In the genomic region with DNA sequence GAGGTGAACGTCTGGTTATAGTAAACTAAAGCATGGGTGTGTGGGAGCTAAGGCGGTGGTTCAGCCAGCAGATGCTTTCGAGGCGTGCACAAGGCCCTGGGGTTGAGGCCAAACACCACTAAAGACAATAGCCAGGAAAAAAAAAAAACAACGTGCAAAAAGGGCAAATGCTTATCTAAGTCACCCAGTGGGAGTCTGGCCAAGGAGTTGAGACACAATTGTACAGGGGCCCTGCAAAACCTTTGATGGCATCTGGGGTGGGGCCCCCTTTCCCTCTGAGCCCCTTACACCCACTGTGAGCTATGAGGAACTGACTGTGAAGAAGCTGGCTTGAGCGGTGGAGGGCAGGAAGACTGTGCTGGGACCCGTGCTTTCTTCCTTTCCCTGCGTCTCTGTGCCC, we compare ENCODE assay signal across 10 mouse cellular contexts. TPM values are rescaled to one million over a fixed set of nuclear protein-coding genes. Genes with fewer than 3 reads are reported as not detected.
DNase-seq lines count a peak whose midpoint lies in the region; ATAC-seq and TF ChIP-seq lines count a peak whose summit lies in the region.
"Had no signal": no experiment of that assay in that cellular context is flagged by ENCODE, and none has a peak within 500 bp of the region (broad histone marks: within the 10 kb centered on the region; RNA-seq: fewer than 3 reads in every experiment).

No protein-coding gene starts in this region.

- no peak for TF ChIP-seq POLR2A in ES-Bruce4 (IDR thresholded peaks at IDR 0.05; ENCODE audit: insufficient read depth, low read length)

- H3K9ac ChIP-seq in ES-Bruce4 (ENCODE audit: low read depth, poor library complexity, severe bottlenecking), result 0 out of 2 replicates have a peak overlapping the region, but pooled peaks have one; percentile 5
- H3K9ac ChIP-seq in lung, postnatal 0 days (replicated peaks; ENCODE audit: low read depth), result no peak overlapping the region
- H3K9ac ChIP-seq: embryonic facial prominence, embryonic 12.5 days had no signal

- TF ChIP-seq CTCF in ES-Bruce4 (IDR thresholded peaks at IDR 0.05; ENCODE audit: low read depth, low read length), result no peak
- TF ChIP-seq CTCF in G1E (IDR thresholded peaks at IDR 0.05; ENCODE audit: low read depth, low read length), result no peak
- TF ChIP-seq CTCF in lung, postnatal 0 days (IDR thresholded peaks at IDR 0.05), result no peak

- 19% methylated on average over 8 of the region's 8 CpGs for WGBS in lung, postnatal 0 days

- no peak overlapping the region for H3K4me3 ChIP-seq in ES-Bruce4 (ENCODE audit: low read depth, low read length)
- peak overlapping the region; percentile 65; the same call in 1 of the 2 replicates for H3K4me3 ChIP-seq in G1E (ENCODE audit: low read depth, low read length)
- no peak overlapping the region for H3K4me3 ChIP-seq in lung, postnatal 0 days (ENCODE audit: low read depth, low read length)
- H3K4me3 ChIP-seq: embryonic facial prominence, embryonic 12.5 days had no signal

- peak overlapping the region; percentile 76 for H3K27ac ChIP-seq in ES-Bruce4 (ENCODE audit: insufficient read depth, low read length)
- no peak overlapping the region for H3K27ac ChIP-seq in lung, postnatal 0 days (ENCODE audit: low read length)
- H3K27ac ChIP-seq: embryonic facial prominence, embryonic 12.5 days had no signal

- H3K27me3 ChIP-seq in ES-Bruce4 (ENCODE audit: control insufficient read depth, insufficient read depth, low read length, poor library complexity, severe bottlenecking), result no peaks in the 10 kb centered on the region
- H3K27me3 ChIP-seq in G1E (ENCODE audit: insufficient read depth, low read length), result no peaks in the 10 kb centered on the region
- no peaks in the 10 kb centered on the region for H3K27me3 ChIP-seq in lung, postnatal 0 days (replicated peaks; ENCODE audit: insufficient read depth, low read length)
- H3K27me3 ChIP-seq: embryonic facial prominence, embryonic 12.5 days had no signal

- no peak overlapping the region for H3K4me2 ChIP-seq in lung, postnatal 0 days (replicated peaks; ENCODE audit: low read depth, low read length)
- H3K4me2 ChIP-seq: embryonic facial prominence, embryonic 12.5 days had no signal

- peak; percentile 85 for TF ChIP-seq EP300 in ES-Bruce4 (IDR thresholded peaks at IDR 0.05; ENCODE audit: insufficient read depth, low read depth, low read length)
- peak; percentile 57; the same call in 1 of the 2 replicates for TF ChIP-seq EP300 in lung, postnatal 0 days (IDR thresholded peaks at IDR 0.05)

- ATAC-seq in G1E (ENCODE audit: extremely low read depth, insufficient number of reproducible peaks, low FRiP score, poor library complexity, severe bottlenecking), result peak; percentile 78
- peak; percentile 21; the same call in 1 of the 2 replicates for ATAC-seq in lung, postnatal 0 days

- H3K9me3 ChIP-seq in ES-Bruce4 (replicated peaks; ENCODE audit: control insufficient read depth, insufficient read depth, low read length, poor library complexity, severe bottlenecking), result no peaks in the 10 kb centered on the region
- no peaks in the 10 kb centered on the region for H3K9me3 ChIP-seq in G1E (replicated peaks)
- no peaks in the 10 kb centered on the region for H3K9me3 ChIP-seq in lung, postnatal 0 days (ENCODE audit: low read length)
- H3K9me3 ChIP-seq: embryonic facial prominence, embryonic 12.5 days had no signal

- intact Hi-C loops in heart, postnatal 10 days (cut with DNase I), result no loop called here
- intact Hi-C loops in left cerebral cortex, postnatal 10 days (cut with DNase I), result no loop called here

- H3K36me3 ChIP-seq in ES-Bruce4 (ENCODE audit: control insufficient read depth, insufficient read depth, low read length, poor library complexity, severe bottlenecking), result no peaks in the 10 kb centered on the region
- no peaks in the 10 kb centered on the region for H3K36me3 ChIP-seq in G1E (replicated peaks)
- H3K36me3 ChIP-seq in lung, postnatal 0 days (ENCODE audit: insufficient read depth, low read length), result no peaks in the 10 kb centered on the region
- H3K36me3 ChIP-seq: embryonic facial prominence, embryonic 12.5 days had no signal

- H3K4me1 ChIP-seq in ES-Bruce4 (ENCODE audit: control insufficient read depth, insufficient read depth, low read length) (peaks cover 3% of the 10 kb centered on the region), G1E (ENCODE audit: insufficient read depth, low read depth, low read length) (peaks cover 77% of the 10 kb centered on the region)
- 0 out of 2 replicates have a peak, but pooled peaks cover 3% of the 10 kb centered on the region for H3K4me1 ChIP-seq in lung, postnatal 0 days (ENCODE audit: insufficient read depth, low read depth, low read length)
- H3K4me1 ChIP-seq: embryonic facial prominence, embryonic 12.5 days had no signal

- DNase-seq in G1E (ENCODE audit: low spot score), result peak; percentile 85
- peak; percentile 36 to 48 for DNase-seq in heart, postnatal 10 days
- peak; percentile 45 for DNase-seq in lung, postnatal 0 days (ENCODE audit: low spot score)
- DNase-seq in spleen, postnatal 14 days (ENCODE audit: low spot score in 2 of 2), result no peak
- no peak for DNase-seq in layer of hippocampus, postnatal 25 days (ENCODE audit: extremely low spot score in 1 of 2, low spot score in 1 of 2)
- DNase-seq in left cerebral cortex, postnatal 10 days (ENCODE audit: extremely low spot score in 1 of 2, low spot score in 2 of 2), result no peak
- DNase-seq: right cerebral cortex, adult 18-20 months had no signal

RNA-seq across cellular contexts. Expression of a gene that starts 0.9 kb away (rescaled TPM):
- 1.0 and 2.6 TPM in 2 replicates for polyA plus RNA-seq in ES-Bruce4 (2011; ENCODE audit: insufficient read depth, insufficient read length, low read depth, missing spikeins)
- 3.2 and 6.4 TPM in 2 replicates for total RNA-seq in G1E (2014; fragmentation: Nextera tagmentation)
- 0.76 and 0.87 TPM in 2 replicates for total RNA-seq in G1E (2017)
- 1.9 and 2.9 TPM in 2 replicates for polyA plus RNA-seq in G1E (2012)
- total RNA-seq in heart, postnatal 10 days (2021), result under 1 TPM; 0.31 to 0.42 TPM
- 0.19 and 0.31 TPM in 2 replicates for polyA plus RNA-seq in lung, postnatal 0 days (2015; fragmentation: Nextera tagmentation; extraction: Ambion mirVana)
- under 1 TPM in 1 of 2 experiments, not detected in 1; 0.87 TPM for total RNA-seq in layer of hippocampus, postnatal 25 days (2021)
- total RNA-seq in left cerebral cortex, postnatal 10 days (2021), result not detected
- polyA plus RNA-seq: limb, embryonic 11.5 days had no signal

RNA-seq across cellular contexts. Expression of a gene that starts 4.7 kb away (rescaled TPM):
- 5.1 and 5.4 TPM in 2 replicates for polyA plus RNA-seq in ES-Bruce4 (2011; ENCODE audit: insufficient read depth, insufficient read length, low read depth, missing spikeins)
- total RNA-seq in G1E (2014; fragmentation: Nextera tagmentation), result 5.5 and 7.7 TPM in 2 replicates
- 3.3 and 4.5 TPM in 2 replicates for total RNA-seq in G1E (2017)
- polyA plus RNA-seq in G1E (2012), result 20.5 and 26.3 TPM in 2 replicates
- total RNA-seq in heart, postnatal 10 days (2021), result 10 to 100 TPM; 15.3 to 16.0 TPM
- 14.6 and 17.2 TPM in 2 replicates for polyA plus RNA-seq in lung, postnatal 0 days (2015; fragmentation: Nextera tagmentation; extraction: Ambion mirVana)
- 1 to 10 TPM; 2.0 to 2.3 TPM for total RNA-seq in layer of hippocampus, postnatal 25 days (2021)
- 1 to 10 TPM; 2.6 to 3.3 TPM for total RNA-seq in left cerebral cortex, postnatal 10 days (2021)

RNA-seq across cellular contexts. Expression of a gene that starts 46.5 kb away (rescaled TPM):
- polyA plus RNA-seq in ES-Bruce4 (2011; ENCODE audit: insufficient read depth, insufficient read length, low read depth, missing spikeins) (3.9 and 4.4 TPM in 2 replicates), G1E (2012) (0.51 and 0.72 TPM in 2 replicates)
- total RNA-seq in G1E (2014; fragmentation: Nextera tagmentation) (0.53 and 3.7 TPM in 2 replicates), G1E (2017) (0.93 and 1.2 TPM in 2 replicates)
- 10 to 100 TPM; 34.2 to 44.2 TPM for total RNA-seq in heart, postnatal 10 days (2021)
- polyA plus RNA-seq in lung, postnatal 0 days (2015; fragmentation: Nextera tagmentation; extraction: Ambion mirVana), result 42.7 and 47.5 TPM in 2 replicates
- total RNA-seq in layer of hippocampus, postnatal 25 days (2021), result 10 to 100 TPM; 31.2 to 32.7 TPM
- 10 to 100 TPM; 74.9 to 79.5 TPM for total RNA-seq in left cerebral cortex, postnatal 10 days (2021)

RNA-seq across cellular contexts. Expression of a gene that starts 51.9 kb away (rescaled TPM):
- polyA plus RNA-seq in ES-Bruce4 (2011; ENCODE audit: insufficient read depth, insufficient read length, low read depth, missing spikeins) (11.4 and 13.8 TPM in 2 replicates), G1E (2012) (211 and 229 TPM in 2 replicates)
- total RNA-seq in G1E (2014; fragmentation: Nextera tagmentation) (339 and 345 TPM in 2 replicates), G1E (2017) (54.0 and 57.7 TPM in 2 replicates)
- 10 to 100 TPM; 36.6 to 61.8 TPM for total RNA-seq in heart, postnatal 10 days (2021)
- polyA plus RNA-seq in lung, postnatal 0 days (2015; fragmentation: Nextera tagmentation; extraction: Ambion mirVana), result 33.9 and 39.0 TPM in 2 replicates
- 100 to 1,000 TPM; 101 to 103 TPM for total RNA-seq in layer of hippocampus, postnatal 25 days (2021)
- total RNA-seq in left cerebral cortex, postnatal 10 days (2021), result 100 to 1,000 TPM; 122 to 128 TPM

Comparison
In these comparisons a context has a peak if more than half of its experiments do, and no peak if none do; other contexts are left out.
1. DNase-seq: peak in G1E (single experiment), heart, postnatal 10 days (2 of 2) and lung, postnatal 0 days (single experiment); none in spleen, postnatal 14 days (0 of 2), layer of hippocampus, postnatal 25 days (0 of 2) and left cerebral cortex, postnatal 10 days (0 of 2).
2. RNA of a gene that starts 46.5 kb away (total RNA-seq): 74.9 to 79.5 TPM in left cerebral cortex, postnatal 10 days, 34.2 to 44.2 TPM in heart, postnatal 10 days and 31.2 to 32.7 TPM in layer of hippocampus, postnatal 25 days; 0.53 to 3.7 TPM in G1E; every median in the first group is over 4 times any median in the second.